8 mouse cellular contexts compared by ENCODE assay signal in the genomic region with DNA sequence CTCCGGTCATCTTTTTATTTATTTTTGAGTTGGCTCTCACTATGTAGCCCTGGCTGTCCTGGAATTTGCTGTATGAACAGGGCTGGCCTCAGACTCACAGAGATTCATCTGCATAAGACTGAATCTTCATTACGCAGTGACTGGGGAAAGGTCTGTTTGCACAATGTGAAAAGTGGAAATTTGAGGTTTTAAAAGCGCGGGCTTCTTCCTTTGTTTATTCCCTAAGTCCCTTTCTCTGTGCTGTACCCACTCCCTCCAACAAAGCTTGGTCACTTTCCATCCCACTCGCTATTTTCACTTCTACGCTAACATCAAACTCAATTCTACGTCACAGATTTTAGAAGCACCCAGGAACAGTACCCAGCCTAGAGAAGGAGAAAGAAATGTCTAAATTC. TPM values are rescaled to one million over a fixed set of nuclear protein-coding genes. Genes with fewer than 3 reads are reported as not detected.
DNase-seq lines count a peak whose midpoint lies in the region; ATAC-seq and TF ChIP-seq lines count a peak whose summit lies in the region.

No protein-coding gene starts in this region.

- peaks cover 28% of the 10 kb centered on the region for H3K4me1 ChIP-seq in lung, embryonic 15.5 days
- H3K4me1 ChIP-seq in forebrain, embryonic 12.5 days: peaks cover 20% of the 10 kb centered on the region
- H3K4me1 ChIP-seq in limb, embryonic 12.5 days (replicated peaks): peaks cover 30% of the 10 kb centered on the region
- peaks cover 12% of the 10 kb centered on the region for H3K4me1 ChIP-seq in olfactory bulb, adult 2 months (ENCODE audit: control insufficient read depth, insufficient read depth, low read length)

- peak overlapping the region; percentile 51 for H3K4me3 ChIP-seq in lung, embryonic 15.5 days
- H3K4me3 ChIP-seq in forebrain, embryonic 12.5 days (replicated peaks): peak overlapping the region; percentile 49
- H3K4me3 ChIP-seq in limb, embryonic 12.5 days (replicated peaks): peak overlapping the region; percentile 52
- peak overlapping the region; percentile 60 for H3K4me3 ChIP-seq in olfactory bulb, adult 2 months (ENCODE audit: insufficient read depth, low read depth, low read length)

- 9% methylated on average over 7 of the region's 7 CpGs for WGBS in lung, embryonic 15.5 days
- WGBS in forebrain, embryonic 12.5 days: 66% methylated on average over 7 of the region's 7 CpGs
- 49% methylated on average over 7 of the region's 7 CpGs for WGBS in limb, embryonic 12.5 days
- 55% methylated on average over 7 of the region's 7 CpGs for WGBS in olfactory bulb, adult 2 months

- ATAC-seq in lung, embryonic 15.5 days (ENCODE audit: borderline replicate concordance, extremely low read depth, low FRiP score, low TSS enrichment): no peak; the same call in 1 of the 2 replicates
- 0 out of 2 replicates have a peak, but pooled peaks have one; percentile 1 for ATAC-seq in forebrain, embryonic 12.5 days (ENCODE audit: low FRiP score)
- no peak for ATAC-seq in limb, embryonic 12.5 days (ENCODE audit: insufficient number of reproducible peaks, insufficient read depth, low FRiP score, low TSS enrichment, low read depth)
- ATAC-seq in frontal cortex, adult (ENCODE audit: low TSS enrichment): no peak

- peak overlapping the region; percentile 95 for H3K27ac ChIP-seq in lung, embryonic 15.5 days
- H3K27ac ChIP-seq in forebrain, embryonic 12.5 days: peak overlapping the region; percentile 94
- H3K27ac ChIP-seq in limb, embryonic 12.5 days: peak overlapping the region; percentile 99
- peak overlapping the region; percentile 68 for H3K27ac ChIP-seq in olfactory bulb, adult 2 months (ENCODE audit: insufficient read depth, low read depth, low read length)

- no peak for TF ChIP-seq CTCF in olfactory bulb, adult 2 months (IDR thresholded peaks at IDR 0.05; ENCODE audit: insufficient read depth, low read depth, low read length)

- TF ChIP-seq POLR2A in olfactory bulb, adult 2 months (IDR thresholded peaks at IDR 0.05; ENCODE audit: insufficient read depth, low read depth, low read length): no peak

- no peaks in the 10 kb centered on the region for H3K9me3 ChIP-seq in lung, embryonic 15.5 days
- H3K9me3 ChIP-seq in forebrain, embryonic 12.5 days: 0 out of 2 replicates have a peak, but pooled peaks cover 6% of the 10 kb centered on the region
- peaks cover 18% of the 10 kb centered on the region; the same call in 1 of the 2 replicates for H3K9me3 ChIP-seq in limb, embryonic 12.5 days

- no peak for DNase-seq in lung, postnatal 25 days (ENCODE audit: low spot score)
- DNase-seq in right cerebral cortex, postnatal 25 days: no peak
- DNase-seq in spleen, postnatal 10 days (ENCODE audit: low spot score in 2 of 2): no peak

- H3K36me3 ChIP-seq in lung, embryonic 15.5 days: no peaks in the 10 kb centered on the region
- H3K36me3 ChIP-seq in forebrain, embryonic 12.5 days (replicated peaks): 0 out of 2 replicates have a peak, but pooled peaks cover 6% of the 10 kb centered on the region
- H3K36me3 ChIP-seq in limb, embryonic 12.5 days: peaks cover 9% of the 10 kb centered on the region

- H3K9ac ChIP-seq in lung, embryonic 15.5 days: peak overlapping the region; percentile 51
- peak overlapping the region; percentile 64 for H3K9ac ChIP-seq in forebrain, embryonic 12.5 days
- H3K9ac ChIP-seq in limb, embryonic 12.5 days (replicated peaks): peak overlapping the region; percentile 69

- H3K27me3 ChIP-seq in lung, embryonic 15.5 days: no peaks in the 10 kb centered on the region
- peaks cover 3% of the 10 kb centered on the region; the same call in 1 of the 2 replicates for H3K27me3 ChIP-seq in forebrain, embryonic 12.5 days
- no peaks in the 10 kb centered on the region for H3K27me3 ChIP-seq in limb, embryonic 12.5 days

- peak overlapping the region; percentile 75 for H3K4me2 ChIP-seq in lung, embryonic 15.5 days
- peak overlapping the region; percentile 72 for H3K4me2 ChIP-seq in forebrain, embryonic 12.5 days
- peak overlapping the region; percentile 69 for H3K4me2 ChIP-seq in limb, embryonic 12.5 days

RNA-seq across cellular contexts. Expression of a gene that starts 0.6 kb away (rescaled TPM):
- polyA plus RNA-seq in lung, embryonic 15.5 days (2015; fragmentation: Nextera tagmentation; extraction: Ambion mirVana): 3.3 and 4.0 TPM in 2 replicates
- 4.3 and 4.9 TPM in 2 replicates for polyA plus RNA-seq in forebrain, embryonic 12.5 days (2016; fragmentation: Nextera tagmentation; extraction: Ambion mirVana)
- polyA plus RNA-seq in limb, embryonic 12.5 days (2016; fragmentation: Nextera tagmentation; extraction: Ambion mirVana): 0.99 and 2.6 TPM in 2 replicates
- polyA plus RNA-seq in olfactory bulb, adult 2 months (2012; ENCODE audit: insufficient read depth, insufficient read length, low replicate concordance, missing spikeins): not detected in 2 replicates
